In genomic region chr5:16838991-16839390, GRCm38 (mm10) we compare ENCODE assay signal across 24 mouse cellular contexts. TPM values are rescaled to one million over a fixed set of nuclear protein-coding genes. Genes with fewer than 3 reads are reported as not detected.
"Had no signal": no experiment of that assay in that cellular context is flagged by ENCODE, and none has a peak within 500 bp of the region (broad histone marks: within the 10 kb centered on the region; RNA-seq: fewer than 3 reads in every experiment).

No protein-coding gene starts in this region.

- H3K4me1 ChIP-seq: midbrain, embryonic 10.5 days; midbrain, embryonic 12.5 days; neural tube, embryonic 13.5 days; neural tube, embryonic 15.5 days; stomach, embryonic 15.5 days had no signal

- H3K9ac ChIP-seq: lung, embryonic 14.5 days; midbrain, embryonic 12.5 days; neural tube, embryonic 13.5 days; neural tube, embryonic 15.5 days; stomach, embryonic 15.5 days had no signal

- H3K36me3 ChIP-seq: midbrain, embryonic 10.5 days; midbrain, embryonic 12.5 days; neural tube, embryonic 13.5 days; neural tube, embryonic 15.5 days; stomach, embryonic 15.5 days had no signal

- H3K9me3 ChIP-seq: midbrain, embryonic 10.5 days; midbrain, embryonic 12.5 days; neural tube, embryonic 13.5 days; neural tube, embryonic 15.5 days; stomach, embryonic 15.5 days had no signal

- H3K27ac ChIP-seq: midbrain, embryonic 10.5 days; midbrain, embryonic 12.5 days; neural tube, embryonic 13.5 days; neural tube, embryonic 15.5 days; stomach, embryonic 15.5 days; stomach, postnatal 0 days had no signal

- H3K4me3 ChIP-seq: midbrain, embryonic 10.5 days; midbrain, embryonic 12.5 days; myocyte; neural tube, embryonic 13.5 days; neural tube, embryonic 15.5 days; stomach, embryonic 15.5 days had no signal

- H3K4me2 ChIP-seq: lung, embryonic 14.5 days; midbrain, embryonic 12.5 days; neural tube, embryonic 13.5 days; neural tube, embryonic 15.5 days; stomach, embryonic 15.5 days had no signal

- ATAC-seq: midbrain, embryonic 16.5 days had no signal

- H3K27me3 ChIP-seq: midbrain, embryonic 12.5 days; neural tube, embryonic 13.5 days; neural tube, embryonic 15.5 days; stomach, embryonic 15.5 days had no signal

- DNase-seq: lung, adult 18-20 months; lung, embryonic 14.5 days; lung, postnatal 10 days; lung, postnatal 4 days; midbrain, embryonic 14.5 days; retina, postnatal 1 day; right cerebral cortex, adult 18-20 months; thymus, adult 18-20 months; thymus, postnatal 14 days; thymus, postnatal 36 days had no signal

RNA-seq across cellular contexts. Expression of gene Gm28710, which starts 47.4 kb away (rescaled TPM):
- total RNA-seq: megakaryocyte, adult 5-6 weeks; megakaryocyte-erythroid progenitor cell, adult 5-6 weeks had no signal
- polyA plus RNA-seq: liver, embryonic 16.5 days; lung, embryonic 14.5 days; lung, embryonic 16.5 days; midbrain, embryonic 10.5 days; midbrain, embryonic 12.5 days; midbrain, embryonic 14.5 days; midbrain, embryonic 16.5 days; neural tube, embryonic 11.5 days; neural tube, embryonic 13.5 days; neural tube, embryonic 15.5 days; spleen, adult 2 months; stomach, postnatal 0 days had no signal
